Mouse (Mus musculus): ENCODE results near the gene Plxna4.

- TF ChIP-seq CTCF (IDR thresholded peaks at IDR 0.05), result no peak
- TF ChIP-seq EP300 (IDR thresholded peaks at IDR 0.05), result no peak
Measured at GRCm38 (mm10) chr6:32407574-32408185, 180.3 kb downstream of the Plxna4 start.
